Mouse (Mus musculus) erythroblast, embryonic 14.5 days (primary cell): Measurements from ENCODE around the gene Sdk1. TPM values are rescaled to one million over a fixed set of nuclear protein-coding genes. Genes with fewer than 3 reads are reported as not detected.

Experiments
- H3K27me3 ChIP-seq: 2 replicates; pipeline ENCODE4 v1.6.1; 2012; ENCODE audit warnings: inconsistent platforms; ENCODE audit not compliant: control insufficient read depth
- H3K36me3 ChIP-seq: 2 replicates; pipeline ENCODE4 v1.6.1; 2012; ENCODE audit warnings: mild to moderate bottlenecking, inconsistent platforms; ENCODE audit not compliant: control insufficient read depth
- H3K4me1 ChIP-seq: 2 replicates; pipeline ENCODE4 v1.6.1; 2012; ENCODE audit warnings: inconsistent platforms; ENCODE audit not compliant: control insufficient read depth
- H3K4me3 ChIP-seq: replicated peaks from 2 replicates; pipeline ENCODE3; 2012; ENCODE audit warnings: moderate library complexity, mild to moderate bottlenecking, inconsistent platforms
- H3K9me3 ChIP-seq: 2 replicates; pipeline ENCODE4 v1.6.1; 2012; ENCODE audit warnings: low read length, inconsistent platforms, mixed read lengths; ENCODE audit not compliant: control insufficient read depth
- GATA1 ChIP-seq: IDR thresholded peaks from 2 replicates; pipeline ENCODE4 v1.6.1; 2012; ENCODE audit warnings: low read length, inconsistent platforms, mixed read lengths
- TAL1 ChIP-seq: IDR thresholded peaks from 3 replicates; pipeline ENCODE4 v1.6.1; 2012; ENCODE audit warnings: low read length, inconsistent platforms, mixed read lengths
- polyA plus RNA-seq: library from polyadenylated mRNA; stranded (reverse); fragments of >175 nt; gene quantifications from 2 replicates; pipeline ENCODE4 v1.2.3, GENCODE M21; 2012

Gene Sdk1
- polyA plus RNA-seq, 1 experiment = not detected

- TF ChIP-seq GATA1 = no peak
- no peak for TF ChIP-seq TAL1
- Histone ChIP-seq H3K4me1 (no peaks in the 10 kb centered on the region), H3K36me3 (no peaks in the 10 kb centered on the region), H3K4me3 (no peak overlapping the region), H3K9me3 (no peaks in the 10 kb centered on the region), H3K27me3 (no peaks in the 10 kb centered on the region)
These were observed 222.1 kb downstream of the Sdk1 start for GRCm38 (mm10) chr5:141463417-141463816.

- TF ChIP-seq TAL1 = no peak
- no peak for TF ChIP-seq GATA1
- Histone ChIP-seq H3K4me3 (no peak overlapping the region), H3K27me3 (no peaks in the 10 kb centered on the region), H3K36me3 (no peaks in the 10 kb centered on the region), H3K4me1 (no peaks in the 10 kb centered on the region), H3K9me3 (no peaks in the 10 kb centered on the region)
These were observed 227.5 kb downstream of the Sdk1 start for GRCm38 (mm10) chr5:141468821-141469220.

GRCm38 (mm10) chr5:141505281-141505680 lies 264.0 kb downstream of the Sdk1 start:
- H3K36me3 ChIP-seq = no peaks in the 10 kb centered on the region
- no peaks in the 10 kb centered on the region for H3K27me3 ChIP-seq
- H3K4me1 ChIP-seq = no peaks in the 10 kb centered on the region
- no peak overlapping the region for H3K4me3 ChIP-seq
- TF ChIP-seq GATA1 (no peak), TAL1 (no peak)
- peaks cover 3% of the 10 kb centered on the region; the same call in 1 of the 2 replicates for H3K9me3 ChIP-seq

- no peaks in the 10 kb centered on the region for H3K4me1 ChIP-seq
- H3K9me3 ChIP-seq = peaks cover 3% of the 10 kb centered on the region; the same call in 1 of the 2 replicates
- H3K4me3 ChIP-seq = no peak overlapping the region
- H3K36me3 ChIP-seq = no peaks in the 10 kb centered on the region
- H3K27me3 ChIP-seq = no peaks in the 10 kb centered on the region
- no peak for TF ChIP-seq GATA1
- no peak for TF ChIP-seq TAL1
These were observed 265.1 kb downstream of the Sdk1 start for GRCm38 (mm10) chr5:141506344-141506743.

DNA sequence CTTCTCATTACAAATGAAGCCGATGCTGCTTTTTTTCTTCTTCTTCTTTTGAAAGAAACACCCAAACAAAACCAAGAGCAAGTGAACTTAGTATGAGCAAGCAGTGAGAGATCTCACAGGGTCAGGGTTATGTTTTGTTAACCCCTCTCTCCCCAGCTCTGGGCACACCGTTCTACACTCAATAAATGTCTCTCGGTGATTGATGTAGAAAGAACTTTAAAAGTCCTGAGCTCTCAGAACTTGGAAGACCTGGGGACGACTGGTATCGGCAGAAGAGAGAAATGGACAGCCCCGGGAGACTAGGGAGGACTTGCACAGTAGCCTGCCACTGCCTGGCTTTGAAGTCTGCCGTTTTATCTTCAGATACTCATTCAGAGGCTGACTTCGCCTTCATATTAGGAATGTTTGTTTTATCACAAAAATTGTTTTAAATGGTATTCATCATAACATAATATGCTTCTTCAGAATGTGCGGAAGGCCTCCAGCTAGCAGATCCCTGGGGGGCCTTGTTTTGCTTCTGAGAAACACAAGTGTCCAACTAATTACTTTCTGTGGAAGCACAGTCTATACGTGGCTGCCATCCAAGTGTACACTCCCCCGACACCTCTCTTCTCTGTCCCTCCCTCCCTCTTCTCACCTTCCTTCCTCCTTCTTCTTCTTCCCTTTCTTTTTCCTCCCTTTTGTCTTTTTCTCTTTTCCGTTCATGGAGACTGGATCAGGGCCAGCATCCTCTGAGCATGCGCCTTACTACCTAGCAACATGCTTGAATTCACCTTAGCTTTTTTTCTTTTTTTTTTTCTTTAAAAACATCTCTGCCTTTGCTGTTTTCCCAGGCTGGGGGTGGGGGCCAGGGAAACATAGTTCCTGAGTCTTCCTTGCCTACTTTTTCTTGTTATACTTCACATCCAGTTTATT lies 283.8 kb downstream of the Sdk1 start:
- no peaks in the 10 kb centered on the region for H3K36me3 ChIP-seq
- TF ChIP-seq TAL1 = no peak
- no peak for TF ChIP-seq GATA1
- H3K27me3 ChIP-seq = no peaks in the 10 kb centered on the region
- no peak overlapping the region for H3K4me3 ChIP-seq
- H3K4me1 ChIP-seq = no peaks in the 10 kb centered on the region
- H3K9me3 ChIP-seq = peaks cover 4% of the 10 kb centered on the region

DNA sequence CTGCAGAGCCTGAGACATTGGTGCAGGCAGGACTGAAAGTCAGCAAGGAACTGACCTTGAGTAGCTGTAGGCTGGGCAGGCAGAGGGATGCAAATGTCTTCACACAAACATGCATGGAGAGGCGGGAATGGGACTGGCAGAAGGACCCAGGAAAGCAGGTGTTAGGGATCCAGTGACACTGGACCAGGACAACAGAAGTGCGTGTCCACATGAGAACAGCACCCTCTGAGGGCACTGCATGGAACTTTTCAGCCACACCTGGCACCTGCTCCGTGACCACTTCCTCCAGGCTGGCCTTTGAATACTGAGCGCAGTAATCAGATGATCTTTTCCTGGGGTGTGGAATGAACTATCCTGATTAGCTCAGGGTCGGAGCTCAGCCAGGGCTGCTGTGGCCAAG lies 298.9 kb downstream of the Sdk1 start:
- peaks cover 15% of the 10 kb centered on the region for H3K9me3 ChIP-seq
- H3K4me1 ChIP-seq = no peaks in the 10 kb centered on the region
- no peaks in the 10 kb centered on the region for H3K36me3 ChIP-seq
- no peak overlapping the region for H3K4me3 ChIP-seq
- H3K27me3 ChIP-seq = no peaks in the 10 kb centered on the region
- TF ChIP-seq TAL1 (no peak), GATA1 (no peak)

DNA sequence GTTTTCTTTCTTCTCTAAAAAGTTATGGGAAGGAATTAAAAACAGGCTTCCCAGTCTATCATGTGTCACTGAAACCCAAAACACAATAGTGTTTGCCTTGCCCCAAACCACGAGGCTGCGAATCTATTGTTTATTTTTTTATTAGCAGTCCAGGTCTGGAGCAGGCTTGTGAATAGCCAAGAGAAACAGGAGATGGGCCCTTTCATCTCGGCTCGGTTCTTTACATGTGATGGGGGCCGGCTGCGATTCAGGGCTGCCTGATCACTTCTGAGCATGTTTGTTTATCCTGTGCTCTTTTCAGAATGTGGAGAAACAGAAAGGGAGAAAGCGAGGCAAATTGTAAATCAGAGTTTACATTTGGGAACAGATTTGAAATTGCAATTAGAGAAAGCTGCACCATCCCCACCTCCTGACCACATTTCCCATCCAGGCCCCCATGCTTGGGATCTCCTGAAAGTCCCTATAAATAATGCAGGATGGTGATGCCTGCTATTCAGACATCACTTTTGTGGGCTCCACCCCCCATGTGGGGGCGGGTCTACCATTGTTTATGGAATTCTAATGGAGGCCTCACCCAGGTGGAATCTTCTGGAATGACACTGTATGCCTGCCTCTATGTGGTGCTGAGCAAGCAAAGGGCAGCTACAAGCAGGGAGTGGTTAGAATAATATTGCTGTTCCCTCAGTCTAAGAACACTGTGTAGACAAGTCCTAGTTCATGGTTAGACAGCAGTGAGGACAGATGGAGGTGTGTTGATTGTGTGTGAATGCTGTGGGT lies 301.8 kb downstream of the Sdk1 start:
- no peaks in the 10 kb centered on the region for H3K36me3 ChIP-seq
- no peaks in the 10 kb centered on the region for H3K27me3 ChIP-seq
- peaks cover 3% of the 10 kb centered on the region; the same call in 1 of the 2 replicates for H3K9me3 ChIP-seq
- no peak overlapping the region for H3K4me3 ChIP-seq
- H3K4me1 ChIP-seq = no peaks in the 10 kb centered on the region
- no peak for TF ChIP-seq GATA1
- no peak for TF ChIP-seq TAL1

GRCm38 (mm10) chr5:141553444-141553843 lies 312.2 kb downstream of the Sdk1 start:
- peaks cover 14% of the 10 kb centered on the region for H3K9me3 ChIP-seq
- no peaks in the 10 kb centered on the region for H3K4me1 ChIP-seq
- TF ChIP-seq GATA1 = no peak
- TF ChIP-seq TAL1 = no peak

GRCm38 (mm10) chr5:141558731-141559130 lies 317.4 kb downstream of the Sdk1 start:
- Histone ChIP-seq H3K36me3 (no peaks in the 10 kb centered on the region), H3K4me3 (no peak overlapping the region), H3K9me3 (peaks cover 8% of the 10 kb centered on the region), H3K4me1 (no peaks in the 10 kb centered on the region), H3K27me3 (no peaks in the 10 kb centered on the region)
- TF ChIP-seq TAL1 (no peak), GATA1 (no peak)

More at GRCm38 (mm10) chr5:141553444-141553843, 312.2 kb downstream of the Sdk1 start:
- Histone ChIP-seq H3K27me3 (no peaks in the 10 kb centered on the region), H3K36me3 (no peaks in the 10 kb centered on the region), H3K4me3 (no peak overlapping the region)
